Mouse (Mus musculus): Measurements from ENCODE around the gene Zbtb4.

Zbtb4 gene

GRCm38 (mm10) chr11:69766126-69766609, 456 bp downstream of the Zbtb4 start:
- DNase-seq = peak; percentile 70 to 77

DNA sequence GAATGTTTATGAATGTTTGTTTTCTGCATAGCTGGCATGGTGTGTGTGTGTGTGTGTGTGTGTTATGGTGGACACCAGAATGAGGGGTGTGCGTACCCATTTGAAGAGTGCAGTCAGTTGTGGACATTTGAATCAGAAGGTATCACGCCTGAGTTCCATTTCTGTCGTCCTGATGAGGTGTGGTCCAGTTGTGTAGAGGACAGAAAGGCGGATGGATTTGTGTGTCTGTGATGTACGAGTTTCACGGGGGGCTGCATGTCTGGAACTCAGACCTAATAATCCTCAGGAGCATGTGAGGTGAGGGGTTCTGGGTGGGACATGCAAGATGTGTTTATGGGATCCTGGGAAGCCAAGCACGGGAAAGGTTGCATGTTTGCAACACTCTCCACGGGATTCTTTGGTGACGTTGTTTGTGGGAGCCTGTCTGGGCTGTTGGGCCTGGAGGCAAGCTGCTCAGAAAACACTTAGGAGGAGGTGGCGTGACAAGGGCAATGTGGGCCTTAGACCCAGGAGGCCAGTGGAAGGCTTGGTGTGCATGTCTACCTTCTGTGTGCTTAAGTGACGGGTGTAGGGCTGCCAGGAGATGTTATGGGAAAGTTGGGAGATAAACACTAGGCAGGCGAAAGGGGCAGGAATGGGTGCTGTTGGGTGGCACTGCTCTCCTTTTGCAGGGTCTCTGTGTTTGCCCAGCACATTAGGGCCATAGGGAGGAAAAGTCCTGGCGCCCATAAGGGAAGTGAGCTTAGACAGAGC, 1.3 kb downstream of the Zbtb4 start:
- DNase-seq = no peak

DNA sequence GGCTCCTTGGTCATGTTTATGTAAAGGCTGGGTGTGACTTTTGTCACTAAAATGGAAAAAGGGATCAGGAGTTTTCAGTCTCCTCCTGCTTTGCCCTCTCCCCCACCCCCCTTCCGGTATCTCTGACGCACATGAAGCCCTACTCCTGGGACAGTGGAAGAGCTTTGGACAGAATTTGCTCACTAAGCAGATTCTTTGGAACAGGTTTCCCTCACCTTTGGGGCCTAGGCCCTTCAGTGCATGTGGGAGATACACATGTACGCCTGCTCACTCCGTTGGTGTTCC, 1.9 kb downstream of the Zbtb4 start:
- no peak for DNase-seq

- no peak for DNase-seq
Measured at GRCm38 (mm10) chr11:69774961-69775360, 9.2 kb downstream of the Zbtb4 start.

DNA sequence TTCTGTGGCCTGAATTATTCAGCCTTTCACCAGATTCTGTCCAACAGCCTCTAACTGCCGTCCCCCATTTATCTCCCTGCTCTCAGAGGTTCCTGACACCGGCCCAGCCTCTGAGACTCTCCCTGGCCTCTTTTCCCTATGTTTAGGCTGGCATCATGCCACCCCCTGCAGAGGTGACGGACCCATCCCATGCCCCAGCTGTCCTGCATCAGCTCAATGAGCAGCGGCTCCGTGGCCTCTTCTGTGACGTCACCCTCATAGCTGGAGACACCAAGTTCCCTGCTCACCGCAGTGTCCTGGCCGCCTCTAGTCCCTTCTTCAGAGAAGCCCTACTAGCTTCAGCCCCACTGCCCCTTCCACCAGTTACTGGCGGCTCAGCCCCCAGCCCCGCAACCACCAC, 10.0 kb downstream of the Zbtb4 start:
- DNase-seq = no peak

- DNase-seq = no peak
Measured at GRCm38 (mm10) chr11:69776488-69776887, 10.8 kb downstream of the Zbtb4 start.

DNA sequence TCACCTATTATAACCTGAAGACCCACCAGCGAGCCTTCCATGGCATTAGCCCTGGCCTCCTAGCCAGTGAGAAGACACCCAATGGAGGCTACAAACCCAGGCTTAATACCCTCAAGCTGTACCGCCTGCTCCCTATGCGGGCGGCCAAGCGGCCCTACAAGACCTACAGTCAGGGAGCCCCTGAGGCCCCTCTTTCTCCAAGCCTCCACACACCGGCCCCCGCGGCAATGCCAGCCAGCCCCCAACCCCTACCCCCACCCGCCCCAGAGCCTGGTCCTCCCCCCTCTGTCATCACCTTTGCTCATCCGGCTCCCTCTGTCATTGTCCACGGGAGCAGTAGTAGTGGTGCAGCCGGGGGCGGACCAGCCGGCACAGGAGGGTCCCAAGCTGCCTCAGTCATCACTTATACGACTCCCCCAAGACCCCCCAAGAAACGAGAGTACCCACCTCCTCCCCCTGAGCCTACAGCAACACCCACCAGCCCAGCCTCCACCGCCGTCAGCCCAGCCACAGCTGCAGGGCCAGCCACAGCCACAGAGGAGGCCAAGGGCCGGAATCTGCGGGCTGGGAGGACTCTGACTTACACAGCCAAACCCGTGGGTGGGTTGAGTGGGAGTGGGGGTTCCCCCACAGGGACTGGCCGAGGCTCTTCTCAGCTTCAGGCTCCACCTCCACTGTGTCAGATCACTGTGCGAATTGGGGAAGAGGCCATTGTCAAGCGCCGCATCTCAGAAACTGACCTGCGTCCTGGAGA, 12.0 kb downstream of the Zbtb4 start:
- no peak for DNase-seq

- DNase-seq = peak; percentile 49 to 53
Measured at GRCm38 (mm10) chr11:69778258-69778982, 12.7 kb downstream of the Zbtb4 start.

GRCm38 (mm10) chr11:69778985-69779384, 13.3 kb downstream of the Zbtb4 start:
- no peak for DNase-seq

DNA sequence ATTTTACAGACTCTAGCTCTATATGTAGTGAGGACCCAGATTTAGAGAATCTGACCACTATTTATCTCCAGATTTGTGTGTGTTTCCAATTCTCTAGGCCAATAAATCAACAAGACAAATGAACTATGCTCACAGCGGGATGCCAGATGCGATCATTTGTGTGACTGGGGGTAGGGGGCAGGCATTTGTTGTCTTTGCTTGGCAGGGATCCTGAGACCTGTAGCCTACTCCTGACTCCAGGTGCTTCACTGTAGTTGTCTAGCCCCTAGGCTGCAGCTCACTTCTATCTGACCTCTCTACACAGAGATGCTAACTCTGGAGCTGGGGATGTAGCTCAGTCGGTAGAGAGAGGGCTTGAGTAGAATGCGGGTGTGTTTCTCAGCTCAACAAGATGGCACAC, 16.1 kb downstream of the Zbtb4 start:
- DNase-seq = no peak

- DNase-seq = no peak
Measured at GRCm38 (mm10) chr11:69784793-69785272, 19.1 kb downstream of the Zbtb4 start.

- DNase-seq = no peak
Measured at GRCm38 (mm10) chr11:69787306-69787705, 21.6 kb downstream of the Zbtb4 start.

GRCm38 (mm10) chr11:69789431-69789830, 23.7 kb downstream of the Zbtb4 start:
- DNase-seq = no peak

DNA sequence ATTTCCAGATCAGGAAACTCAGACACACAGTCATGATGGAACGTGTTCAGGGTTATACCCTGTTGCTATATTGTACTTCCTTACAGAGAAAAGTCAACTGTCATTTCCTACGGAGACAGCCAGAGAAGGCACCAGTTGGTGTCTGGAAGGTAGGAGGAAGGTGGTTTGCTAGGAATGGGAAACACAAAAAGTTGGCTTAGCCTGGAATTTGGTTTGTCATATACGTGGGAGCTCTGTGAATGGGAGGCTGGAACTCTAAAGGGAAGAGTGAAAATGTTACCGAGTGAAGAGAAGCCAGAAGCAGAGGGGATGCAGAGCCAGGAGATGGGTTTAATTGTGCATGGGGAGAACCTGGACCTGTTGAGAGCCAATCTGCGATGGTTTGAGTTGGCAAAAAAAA, 25.7 kb downstream of the Zbtb4 start:
- DNase-seq = no peak

GRCm38 (mm10) chr11:69793429-69793828, 27.7 kb downstream of the Zbtb4 start:
- no peak for DNase-seq

GRCm38 (mm10) chr11:69795168-69795982, 29.7 kb downstream of the Zbtb4 start, which contains the start of gene Chrnb1:
Gene Chrnb1 (minus strand): TSS chr11:69795943.
- peak; percentile 85 to 91 for DNase-seq

GRCm38 (mm10) chr11:69795983-69796435, 30.3 kb downstream of the Zbtb4 start:
- DNase-seq = no peak

DNA sequence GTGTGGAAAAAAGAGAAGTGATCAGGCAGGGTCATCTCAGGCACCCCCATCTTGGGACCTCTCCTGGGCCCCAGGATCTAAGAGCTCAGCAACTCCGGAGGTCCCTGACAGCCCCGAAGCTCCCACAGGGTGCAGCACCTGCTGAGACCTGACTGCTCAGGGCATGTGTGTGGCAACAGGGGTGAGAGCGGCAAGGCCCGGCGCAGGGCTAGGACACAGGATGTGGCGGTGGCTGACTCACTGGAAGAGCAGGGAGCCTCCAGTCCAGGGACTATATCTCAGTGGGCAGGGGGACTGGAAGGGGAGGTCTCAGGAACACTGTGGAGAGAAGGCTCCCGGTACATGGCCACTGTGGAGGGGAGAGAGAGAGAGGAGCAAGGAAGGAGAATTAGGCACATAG, 32.2 kb downstream of the Zbtb4 start:
- DNase-seq = no peak

GRCm38 (mm10) chr11:69799394-69800137, 33.9 kb downstream of the Zbtb4 start:
- DNase-seq = no peak

DNA sequence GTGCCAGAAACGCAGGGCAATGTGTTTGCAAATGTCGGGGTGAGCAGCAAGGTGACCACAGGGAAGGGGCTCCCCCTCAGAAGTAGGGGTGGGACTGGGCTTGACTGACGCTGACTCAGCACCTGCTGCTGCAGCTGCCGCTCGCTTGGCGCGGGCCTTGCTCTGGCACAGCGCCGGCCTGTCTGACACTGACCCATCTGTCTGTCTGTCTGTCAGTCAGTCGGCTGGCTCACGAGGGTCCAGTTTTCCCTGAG, 34.4 kb downstream of the Zbtb4 start:
- no peak for DNase-seq

- peak in 1 of 2 experiments; percentile 45 for DNase-seq
Measured at GRCm38 (mm10) chr11:69800392-69801197, 34.9 kb downstream of the Zbtb4 start.

Measured in cerebellum, postnatal 36 days (tissue).